Mouse (Mus musculus): ENCODE results near the gene Grip1.

Grip1 gene

GRCm38 (mm10) chr10:119752361-119752798, 298.8 kb downstream of the Grip1 start:
- in situ Hi-C loops (cut with MseI, MboI): no loop called here

- in situ Hi-C loops (cut with MseI, MboI): no loop called here
Observed at GRCm38 (mm10) chr10:119756271-119756670, 302.6 kb downstream of the Grip1 start.

DNA sequence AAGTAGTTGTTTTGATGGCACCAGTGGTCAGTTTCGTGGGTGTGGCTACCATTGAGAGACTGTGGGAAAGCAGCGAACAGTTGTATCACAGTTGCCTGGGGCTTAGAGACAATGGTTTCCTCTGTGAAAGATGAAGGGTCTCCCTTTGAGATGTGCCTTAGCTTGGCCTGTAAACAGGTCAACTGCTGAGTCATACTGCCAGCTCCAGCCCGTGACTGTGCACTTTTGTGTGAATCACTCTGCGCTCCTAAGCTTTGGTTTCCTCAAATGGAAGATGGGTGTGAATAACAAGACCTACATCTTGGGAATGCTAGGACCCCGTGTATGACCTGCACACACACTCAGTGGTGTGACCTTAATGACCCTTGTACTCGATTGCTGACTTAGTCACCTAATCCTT, 303.6 kb downstream of the Grip1 start:
- in situ Hi-C loops (cut with MseI, MboI): no loop called here

DNA sequence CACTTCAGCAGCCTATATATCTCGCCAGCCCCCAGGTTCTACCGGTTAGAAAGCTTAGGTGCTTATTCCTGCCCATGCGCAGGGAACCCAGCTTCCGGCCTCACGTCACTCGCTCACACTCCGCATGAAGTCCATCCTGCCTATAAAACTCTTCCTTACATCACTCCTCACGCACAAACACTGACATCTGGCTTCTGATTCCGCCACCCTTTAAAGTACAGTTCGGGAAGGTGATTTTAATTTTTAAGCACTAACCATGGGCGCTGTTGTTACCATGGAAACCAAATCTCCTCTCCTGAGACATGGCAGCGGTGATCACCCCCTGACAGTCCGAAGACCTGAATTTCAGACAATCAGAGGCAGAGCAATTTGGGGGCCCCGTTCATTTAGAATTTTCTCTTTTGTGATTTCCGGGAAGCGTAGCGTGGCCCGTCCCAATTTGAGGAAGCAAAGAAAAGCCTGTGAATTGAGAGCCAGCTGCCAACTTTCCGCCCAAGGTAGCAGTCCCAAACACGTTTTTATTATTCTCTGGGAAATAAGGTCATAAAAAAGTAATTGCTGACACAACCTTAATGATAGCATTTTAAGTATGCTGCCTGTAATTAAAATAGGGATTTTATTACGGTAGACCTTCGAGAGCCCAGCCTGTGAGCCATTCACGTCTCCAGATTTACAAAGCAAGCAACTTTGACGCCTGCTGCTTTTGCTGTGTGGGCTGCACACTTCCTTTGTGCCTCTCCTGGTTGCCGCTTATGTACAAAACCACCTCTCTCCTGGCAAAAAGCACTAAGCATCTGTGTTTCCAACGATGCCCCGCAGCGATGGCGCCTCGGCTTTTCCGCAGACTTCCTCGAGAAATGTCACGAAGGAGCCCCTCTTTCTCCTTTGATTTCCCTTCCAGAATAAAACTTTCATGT, 308.1 kb downstream of the Grip1 start:
- in situ Hi-C loops (cut with MseI, MboI): no loop called here

- in situ Hi-C loops (cut with MseI, MboI): no loop called here
Observed at GRCm38 (mm10) chr10:119778871-119779270, 325.2 kb downstream of the Grip1 start.

DNA sequence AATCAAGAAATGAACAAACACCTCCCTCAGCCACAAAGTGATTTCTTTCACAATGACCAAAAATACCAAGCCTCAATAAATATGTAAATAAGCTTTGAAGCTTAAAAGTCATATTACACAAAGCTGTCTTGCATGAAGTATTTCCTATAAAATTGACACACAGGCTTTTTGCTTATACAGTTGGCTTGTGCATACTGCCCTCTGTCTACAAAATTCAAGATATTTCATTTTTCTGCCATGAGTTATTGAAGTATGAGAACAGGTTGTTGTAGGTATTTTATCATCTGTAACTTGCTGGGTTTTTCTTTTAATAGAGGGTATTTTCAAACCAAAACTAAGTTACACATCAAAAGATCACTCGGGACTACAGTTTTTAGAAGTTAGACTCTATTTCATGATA, 326.0 kb downstream of the Grip1 start:
- in situ Hi-C loops (cut with MseI, MboI): no loop called here

GRCm38 (mm10) chr10:119790507-119790906, 336.9 kb downstream of the Grip1 start:
- in situ Hi-C loops (cut with MseI, MboI): no loop called here

- in situ Hi-C loops (cut with MseI, MboI): loop anchor here (5.0 to 10.0 kb wide), 2 partner anchors 155 to 322 kb away; no protein-coding TSS in a partner anchor
Observed at GRCm38 (mm10) chr10:119802421-119802820, 348.8 kb downstream of the Grip1 start.

GRCm38 (mm10) chr10:119803633-119804422, 350.2 kb downstream of the Grip1 start:
- in situ Hi-C loops (cut with MseI, MboI): loop anchor here (5.0 to 10.0 kb wide), 2 partner anchors 157 to 321 kb away; no protein-coding TSS in a partner anchor

- in situ Hi-C loops (cut with MseI, MboI): loop anchor here (5.0 to 10.0 kb wide), 2 partner anchors 157 to 320 kb away; no protein-coding TSS in a partner anchor
Observed at GRCm38 (mm10) chr10:119804423-119804814, 350.8 kb downstream of the Grip1 start.

DNA sequence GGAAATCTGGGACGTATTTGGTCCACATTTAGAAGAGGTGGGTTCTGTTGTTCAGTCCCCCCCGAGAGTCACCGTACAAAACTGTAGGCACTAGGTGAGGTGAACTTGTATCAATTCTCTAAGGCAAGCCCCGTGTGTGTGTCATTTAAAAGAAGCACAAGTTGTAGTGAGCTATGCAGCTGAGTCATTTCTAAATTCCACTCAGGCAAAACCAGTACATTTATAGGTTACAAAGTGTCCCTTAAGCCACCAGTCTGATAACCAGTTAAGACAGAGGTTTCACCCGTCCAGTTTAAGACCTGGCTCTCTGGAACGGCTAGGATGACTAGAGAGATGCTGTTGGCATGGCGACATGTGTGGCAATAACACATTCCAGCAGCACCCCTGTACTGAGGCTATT, 351.5 kb downstream of the Grip1 start:
- in situ Hi-C loops (cut with MseI, MboI): loop anchor here (10.0 kb wide), 1 partner anchor 320 kb away; no protein-coding TSS in a partner anchor

GRCm38 (mm10) chr10:119806151-119806550, 352.5 kb downstream of the Grip1 start:
- in situ Hi-C loops (cut with MseI, MboI): loop anchor here (10.0 kb wide), 1 partner anchor 319 kb away; no protein-coding TSS in a partner anchor

GRCm38 (mm10) chr10:119808384-119808783, 354.8 kb downstream of the Grip1 start:
- in situ Hi-C loops (cut with MseI, MboI): loop anchor here (10.0 kb wide), 1 partner anchor 316 kb away; no protein-coding TSS in a partner anchor

DNA sequence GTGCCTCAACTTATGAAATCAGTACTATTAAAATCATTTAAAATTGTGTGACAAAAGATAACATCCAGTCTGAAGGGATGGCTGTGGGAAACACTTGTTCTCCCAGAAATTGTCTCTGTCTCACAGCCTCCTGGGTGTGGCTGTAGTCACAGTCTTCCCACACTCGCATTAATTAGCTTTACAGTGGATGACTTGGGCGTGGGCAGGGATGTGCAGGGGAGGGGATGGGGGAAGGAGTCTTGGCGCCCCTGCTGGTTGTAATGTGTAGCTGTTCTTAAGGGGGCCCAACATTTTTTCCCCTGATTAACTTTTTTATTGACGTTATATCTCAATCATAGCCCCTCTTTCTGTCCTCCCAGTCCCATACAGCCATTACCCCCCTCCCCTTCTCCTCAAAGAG, 360.5 kb downstream of the Grip1 start:
- in situ Hi-C loops (cut with MseI, MboI): no loop called here

GRCm38 (mm10) chr10:119816001-119816400, 362.4 kb downstream of the Grip1 start:
- in situ Hi-C loops (cut with MseI, MboI): no loop called here

DNA sequence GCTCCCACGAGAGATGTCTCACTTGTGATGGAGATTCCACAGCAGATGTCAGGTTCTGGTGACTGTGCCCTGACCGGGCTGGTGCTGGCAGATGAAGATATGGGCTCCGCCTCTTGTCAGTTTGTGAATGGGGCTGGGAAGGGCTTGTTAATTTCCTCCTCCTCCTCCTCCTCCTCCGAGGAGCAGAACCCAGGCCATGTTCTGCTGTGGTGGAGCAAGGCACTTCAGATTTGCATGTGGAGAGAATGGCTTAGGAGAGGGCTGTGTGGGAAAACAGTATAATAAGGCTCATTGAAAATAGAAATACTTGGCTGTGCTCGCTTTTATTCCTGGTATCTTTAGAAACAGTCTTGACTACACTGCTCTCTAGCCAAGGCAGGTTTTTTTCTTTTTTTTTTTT, 364.8 kb downstream of the Grip1 start:
- in situ Hi-C loops (cut with MseI, MboI): no loop called here

GRCm38 (mm10) chr10:119819102-119819681, 365.6 kb downstream of the Grip1 start:
- in situ Hi-C loops (cut with MseI, MboI): no loop called here

DNA sequence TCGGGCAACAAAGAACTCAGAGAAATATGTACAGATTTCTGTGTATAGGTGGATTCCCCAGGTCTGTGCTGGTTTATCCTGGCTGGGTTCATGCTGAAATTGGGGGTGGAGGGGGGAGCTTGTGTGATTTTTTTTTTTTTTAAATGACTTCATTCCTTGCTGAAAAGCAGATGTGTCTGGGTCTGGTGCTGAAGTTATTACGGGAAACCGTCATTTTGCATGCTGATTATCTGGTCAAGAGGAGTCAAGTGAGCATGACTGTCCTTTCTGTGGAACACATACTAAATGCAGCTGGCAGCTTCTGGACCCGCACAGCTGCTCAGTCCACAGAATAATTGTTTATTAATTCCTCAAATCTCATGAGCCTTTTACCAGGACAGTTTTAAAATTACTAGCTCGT, 366.1 kb downstream of the Grip1 start:
- in situ Hi-C loops (cut with MseI, MboI): no loop called here

DNA sequence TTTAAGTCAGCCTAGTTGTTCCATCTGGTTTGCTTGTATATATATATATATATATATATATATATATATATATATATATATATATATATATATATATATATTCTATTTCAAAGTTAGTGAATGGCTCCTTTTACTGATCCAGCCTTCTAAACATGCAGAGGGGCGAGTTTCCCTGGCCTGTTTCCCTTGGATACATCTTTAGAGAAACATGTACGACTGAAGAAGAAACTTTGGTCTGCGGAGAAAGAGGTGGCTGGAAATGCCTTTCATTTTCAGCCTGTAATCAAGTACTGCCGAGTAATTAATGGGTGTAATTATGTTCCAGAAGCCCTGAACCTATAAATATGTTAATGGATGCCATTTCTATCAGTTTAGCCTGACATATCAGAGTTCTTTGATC, 366.8 kb downstream of the Grip1 start:
- in situ Hi-C loops (cut with MseI, MboI): no loop called here

GRCm38 (mm10) chr10:119823691-119824090, 370.1 kb downstream of the Grip1 start:
- in situ Hi-C loops (cut with MseI, MboI): no loop called here

- in situ Hi-C loops (cut with MseI, MboI): no loop called here
Observed at GRCm38 (mm10) chr10:119824521-119824920, 370.9 kb downstream of the Grip1 start.

Data from mouse trophoblast stem cell (cell line).